Mouse (Mus musculus) hindbrain, embryonic 14.5 days (tissue): ENCODE results near the gene Atg5. TPM values are rescaled to one million over a fixed set of nuclear protein-coding genes. Genes with fewer than 3 reads are reported as not detected.

Experiments
- ATAC-seq: fragments of 200-750 bp; cut with Nextera tagmentation; 2 replicates; pipeline ENCODE4 v1.8.0; 2017; ENCODE audit warnings: moderate number of reproducible peaks, mild to moderate bottlenecking, moderate TSS enrichment, moderate library complexity; ENCODE audit not compliant: low FRiP score
- DNase-seq: peaks from one replicate; pipeline ENCODE4 v3.0.0-alpha.2; 2015; ENCODE audit warnings: low spot score
- H3K27ac ChIP-seq: fragments of 300-500 bp; sonication (generic); 2 replicates; pipeline ENCODE4 v1.5.1; 2014; ENCODE audit warnings: mild to moderate bottlenecking, moderate library complexity
- H3K27me3 ChIP-seq: fragments of 300-500 bp; sonication (generic); 2 replicates; pipeline ENCODE4 v1.6.1; 2014; ENCODE audit warnings: mild to moderate bottlenecking, low read length, mixed read lengths; ENCODE audit not compliant: control insufficient read depth, insufficient read depth
- H3K36me3 ChIP-seq: fragments of 300-500 bp; sonication (generic); replicated peaks from 2 replicates; pipeline ENCODE4 v1.6.1; 2014; ENCODE audit not compliant: control insufficient read depth, insufficient read depth
- H3K4me1 ChIP-seq: fragments of 300-500 bp; sonication (generic); replicated peaks from 2 replicates; pipeline ENCODE4 v1.6.1; 2014; ENCODE audit warnings: antibody characterized with exemption, low read length, mixed read lengths; ENCODE audit not compliant: control insufficient read depth, insufficient read depth
- H3K4me2 ChIP-seq: fragments of 300-500 bp; sonication (generic); replicated peaks from 2 replicates; pipeline ENCODE4 v1.6.1; 2014; ENCODE audit warnings: mild to moderate bottlenecking, moderate library complexity
- H3K4me3 ChIP-seq: fragments of 300-500 bp; sonication (generic); replicated peaks from 2 replicates; pipeline ENCODE4 v1.5.1; 2014; ENCODE audit warnings: mild to moderate bottlenecking, low read length
- H3K9ac ChIP-seq: fragments of 300-500 bp; sonication (generic); 2 replicates; pipeline ENCODE4 v1.6.1; 2014
- H3K9me3 ChIP-seq: fragments of 300-500 bp; sonication (generic); 2 replicates; pipeline ENCODE4 v1.6.1; 2016; ENCODE audit warnings: low read length; ENCODE audit not compliant: control insufficient read depth
- WGBS: fragments of 180-500 bp; shearing (Covaris S2); extraction: QIAGEN DNeasy Blood & Tissue Kit; methylation state at CpG from one replicate; pipeline ENCODE4 v1.1.7; 2014; 5-methylcytosine and 5-hydroxymethylcytosine counted together
- polyA plus RNA-seq: library from polyadenylated mRNA; unstranded; fragments of >200 nt; fragmentation: Nextera tagmentation; extraction: Ambion mirVana; gene quantifications from 2 replicates; pipeline ENCODE4 v1.2.1, GENCODE M21; 2014

The Atg5 gene
- polyA plus RNA-seq, 1 experiment from 2014 or later: 41.6 TPM

- Histone ChIP-seq H3K27ac (no peak overlapping the region), H3K4me2 (no peak overlapping the region), H3K4me1 (0 out of 2 replicates have a peak, but pooled peaks cover 4% of the 10 kb centered on the region), H3K4me3 (no peak overlapping the region), H3K27me3 (no peaks in the 10 kb centered on the region), H3K36me3 (no peaks in the 10 kb centered on the region), H3K9ac (no peak overlapping the region), H3K9me3 (no peaks in the 10 kb centered on the region)
- whole genome bisulfite sequencing: 97% methylated on average over 5 of the region's 5 CpGs
- no peak for DNase-seq
- no peak for ATAC-seq
Observed at GRCm38 (mm10) chr10:44356625-44357024, 88.5 kb downstream of the Atg5 start.

DNA sequence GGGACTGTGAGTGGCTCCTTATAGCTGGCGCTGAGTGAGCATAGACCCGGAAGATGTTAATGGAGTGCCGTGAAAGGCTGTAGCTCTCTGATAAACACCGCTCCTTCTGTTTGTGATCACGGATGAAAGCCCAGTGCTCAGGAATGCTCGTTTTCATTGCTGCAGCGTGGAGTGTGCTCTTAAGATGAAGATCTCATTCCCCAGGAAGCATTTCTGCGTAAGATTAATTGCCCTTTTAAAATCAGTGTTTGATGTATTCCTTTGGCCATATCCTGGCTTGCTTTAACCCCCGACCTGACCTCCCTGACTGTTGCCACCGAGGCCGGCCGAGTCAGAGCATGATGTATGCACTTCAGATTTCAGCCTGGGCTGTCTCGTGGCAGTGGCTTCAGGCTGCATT, 89.2 kb downstream of the Atg5 start:
- 26% methylated on average over 13 of the region's 13 CpGs for WGBS
- H3K9me3 ChIP-seq: no peaks in the 10 kb centered on the region
- ATAC-seq (no peak), DNase-seq (no peak)
- no peaks in the 10 kb centered on the region for H3K36me3 ChIP-seq
- H3K9ac ChIP-seq: no peak overlapping the region
- no peak overlapping the region for H3K4me3 ChIP-seq
- H3K4me2 ChIP-seq: no peak overlapping the region
- no peaks in the 10 kb centered on the region for H3K27me3 ChIP-seq
- no peak overlapping the region for H3K27ac ChIP-seq
- 0 out of 2 replicates have a peak, but pooled peaks cover 4% of the 10 kb centered on the region for H3K4me1 ChIP-seq

DNA sequence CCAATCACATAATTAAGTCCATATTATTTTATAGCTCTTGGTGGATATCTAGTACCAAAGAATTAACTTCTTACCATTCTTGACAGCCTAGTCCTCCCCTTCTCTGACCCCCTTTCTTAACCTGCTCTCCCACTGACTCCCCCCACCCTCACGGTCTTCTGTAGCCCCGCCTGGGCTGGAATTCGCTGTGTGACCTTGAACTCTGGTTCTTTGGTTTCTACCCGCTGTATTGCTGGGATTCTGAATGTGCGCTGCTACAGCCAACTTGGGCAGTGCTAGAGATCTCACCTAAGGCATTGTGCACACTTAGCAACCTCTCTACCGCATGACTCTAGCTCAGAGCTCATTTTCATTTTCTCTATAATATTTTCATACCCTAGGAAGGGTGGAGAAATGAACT, 90.7 kb downstream of the Atg5 start:
- Histone ChIP-seq H3K9me3 (no peaks in the 10 kb centered on the region), H3K4me2 (no peak overlapping the region), H3K9ac (no peak overlapping the region), H3K27ac (no peak overlapping the region), H3K36me3 (0 out of 2 replicates have a peak, but pooled peaks cover 3% of the 10 kb centered on the region), H3K4me1 (0 out of 2 replicates have a peak, but pooled peaks cover 4% of the 10 kb centered on the region), H3K4me3 (no peak overlapping the region), H3K27me3 (no peaks in the 10 kb centered on the region)
- no peak for DNase-seq
- no peak for ATAC-seq
- 89% methylated on average over 6 of the region's 6 CpGs for whole genome bisulfite sequencing

- 0 out of 2 replicates have a peak, but pooled peaks cover 4% of the 10 kb centered on the region for H3K4me1 ChIP-seq
- H3K27me3 ChIP-seq: no peaks in the 10 kb centered on the region
- 0 out of 2 replicates have a peak, but pooled peaks cover 3% of the 10 kb centered on the region for H3K36me3 ChIP-seq
- no peak overlapping the region for H3K27ac ChIP-seq
- no peak overlapping the region for H3K4me3 ChIP-seq
- ATAC-seq (no peak), DNase-seq (no peak)
- H3K4me2 ChIP-seq: no peak overlapping the region
- H3K9me3 ChIP-seq: no peaks in the 10 kb centered on the region
- 83% methylated on average over 11 of the region's 11 CpGs for WGBS
- H3K9ac ChIP-seq: no peak overlapping the region
Observed at GRCm38 (mm10) chr10:44360632-44361031, 92.5 kb downstream of the Atg5 start.

GRCm38 (mm10) chr10:44362435-44362834, 94.3 kb downstream of the Atg5 start:
- Histone ChIP-seq H3K4me2 (no peak overlapping the region), H3K36me3 (peaks cover 3% of the 10 kb centered on the region; the same call in 1 of the 2 replicates), H3K4me1 (no peaks in the 10 kb centered on the region), H3K9me3 (no peaks in the 10 kb centered on the region), H3K4me3 (no peak overlapping the region), H3K27ac (no peak overlapping the region), H3K27me3 (no peaks in the 10 kb centered on the region), H3K9ac (no peak overlapping the region)
- 91% methylated on average over 5 of the region's 5 CpGs for WGBS
- DNase-seq (no peak), ATAC-seq (no peak)

DNA sequence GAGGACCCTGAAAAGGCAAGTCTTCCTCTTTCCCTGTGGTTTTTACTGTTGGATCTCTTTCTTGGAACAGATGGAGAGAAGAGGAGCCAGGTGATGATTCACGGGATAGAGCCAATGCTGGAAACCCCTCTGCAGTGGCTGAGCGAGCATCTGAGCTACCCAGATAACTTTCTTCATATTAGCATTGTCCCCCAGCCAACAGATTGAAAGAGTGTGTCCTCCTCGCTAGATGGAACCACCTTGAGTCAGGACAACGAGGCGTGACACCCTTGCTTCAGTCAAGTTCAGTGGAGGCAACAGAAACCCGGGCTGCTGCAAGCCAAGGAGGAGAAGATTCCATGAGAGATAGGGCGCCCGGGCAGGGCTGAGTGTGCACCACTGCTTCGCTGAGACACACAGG, 94.7 kb downstream of the Atg5 start:
- Histone ChIP-seq H3K27ac (no peak overlapping the region), H3K4me3 (no peak overlapping the region), H3K9me3 (no peaks in the 10 kb centered on the region), H3K9ac (no peak overlapping the region), H3K4me2 (no peak overlapping the region), H3K27me3 (no peaks in the 10 kb centered on the region), H3K4me1 (no peaks in the 10 kb centered on the region), H3K36me3 (peaks cover 3% of the 10 kb centered on the region; the same call in 1 of the 2 replicates)
- ATAC-seq: no peak
- WGBS: 84% methylated on average over 9 of the region's 9 CpGs
- no peak for DNase-seq

DNA sequence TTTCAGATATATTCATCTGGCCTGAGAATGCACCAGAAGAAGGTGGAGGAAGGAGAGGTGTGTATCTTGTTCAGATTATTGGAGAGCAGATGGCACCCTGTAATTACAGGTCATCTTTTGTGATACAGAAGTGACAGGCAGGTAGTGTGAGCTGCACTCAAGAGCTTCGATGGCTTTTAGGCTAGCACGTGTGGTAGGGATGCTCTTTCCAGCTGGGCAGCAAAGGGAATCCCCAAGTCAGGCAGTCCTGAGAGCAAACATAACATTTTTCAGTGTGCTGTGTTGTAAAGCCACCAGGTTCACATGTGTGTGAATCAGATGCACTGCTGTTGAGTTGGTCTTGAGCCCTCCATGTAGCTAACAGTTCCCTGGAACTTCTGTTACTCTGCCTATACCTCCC, 98.0 kb downstream of the Atg5 start:
- Histone ChIP-seq H3K4me3 (no peak overlapping the region), H3K9ac (no peak overlapping the region), H3K4me1 (no peaks in the 10 kb centered on the region), H3K36me3 (peaks cover 3% of the 10 kb centered on the region; the same call in 1 of the 2 replicates), H3K4me2 (no peak overlapping the region), H3K27me3 (no peaks in the 10 kb centered on the region), H3K27ac (no peak overlapping the region), H3K9me3 (no peaks in the 10 kb centered on the region)
- ATAC-seq (no peak), DNase-seq (no peak)
- 83% methylated on average over 2 of the region's 2 CpGs for WGBS

DNA sequence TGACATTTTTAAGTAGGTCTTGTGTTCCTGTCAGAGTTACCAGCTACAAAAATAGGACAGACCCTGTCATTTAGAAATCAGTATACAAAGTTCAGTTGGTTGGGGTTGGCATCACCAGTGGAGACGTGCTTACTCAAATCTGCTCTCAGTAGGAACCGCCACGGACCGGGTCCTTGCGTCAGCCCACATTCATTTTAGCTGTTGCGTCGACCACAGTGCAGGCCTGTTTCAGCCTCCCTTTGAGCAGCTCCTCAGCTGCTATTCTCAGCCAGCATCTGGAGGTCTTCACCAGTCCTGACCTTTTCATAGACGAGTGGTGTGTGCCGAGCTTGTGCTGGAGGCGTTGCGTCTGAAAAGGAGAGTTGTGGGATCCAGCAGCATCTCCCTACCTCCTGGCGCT, 98.9 kb downstream of the Atg5 start:
- Histone ChIP-seq H3K9ac (no peak overlapping the region), H3K36me3 (peaks cover 3% of the 10 kb centered on the region; the same call in 1 of the 2 replicates), H3K4me2 (no peak overlapping the region), H3K27ac (no peak overlapping the region), H3K4me3 (no peak overlapping the region), H3K27me3 (no peaks in the 10 kb centered on the region), H3K9me3 (no peaks in the 10 kb centered on the region), H3K4me1 (no peaks in the 10 kb centered on the region)
- no peak for DNase-seq
- no peak for ATAC-seq
- WGBS: 86% methylated on average over 12 of the region's 12 CpGs

DNA sequence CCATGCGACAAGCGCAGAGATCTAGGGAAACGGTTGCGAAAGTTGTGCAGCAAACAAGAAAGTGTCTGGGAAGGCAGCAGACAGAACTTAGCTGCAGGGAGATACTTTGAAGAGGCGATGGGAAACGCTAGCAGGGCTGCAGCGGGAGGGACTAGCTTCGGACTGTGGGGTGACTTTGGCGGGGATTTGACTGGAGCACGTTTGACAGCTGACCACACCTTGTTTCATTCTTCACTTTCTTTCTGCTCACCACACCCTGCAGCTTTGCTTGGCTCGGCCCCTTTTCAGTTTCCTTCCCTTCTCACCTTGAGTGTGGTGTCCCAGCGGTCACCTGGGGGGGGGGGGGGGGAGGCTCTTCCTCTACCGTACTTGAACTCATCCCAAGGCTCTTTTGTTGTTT, 100.4 kb downstream of the Atg5 start:
- Histone ChIP-seq H3K4me2 (no peak overlapping the region), H3K27me3 (no peaks in the 10 kb centered on the region), H3K4me1 (no peaks in the 10 kb centered on the region), H3K27ac (no peak overlapping the region), H3K9ac (no peak overlapping the region), H3K36me3 (no peaks in the 10 kb centered on the region; the same call in 1 of the 2 replicates), H3K9me3 (no peaks in the 10 kb centered on the region), H3K4me3 (no peak overlapping the region)
- DNase-seq: no peak
- 73% methylated on average over 12 of the region's 13 CpGs for WGBS
- no peak for ATAC-seq

DNA sequence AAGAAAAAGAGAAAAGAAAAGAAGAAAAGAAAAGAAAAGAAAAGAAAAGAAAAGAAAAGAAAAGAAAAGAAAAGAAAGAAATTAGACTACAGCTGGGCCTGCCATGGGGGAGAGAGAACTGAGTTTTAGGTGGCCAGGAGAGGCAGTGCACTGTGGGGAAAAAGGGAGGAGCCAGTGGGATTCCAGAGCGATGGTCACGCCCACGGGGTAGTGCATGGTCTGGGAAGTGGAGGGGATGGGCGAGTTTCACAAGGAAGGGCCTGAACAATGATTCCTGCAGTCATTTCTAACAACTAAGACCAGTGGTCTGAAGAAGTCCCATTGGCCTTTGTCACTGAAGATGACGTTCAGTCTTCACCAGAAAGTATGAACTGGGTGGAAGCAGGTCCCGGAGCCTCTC, 102.5 kb downstream of the Atg5 start:
- Histone ChIP-seq H3K4me2 (no peak overlapping the region), H3K4me3 (no peak overlapping the region), H3K4me1 (no peaks in the 10 kb centered on the region), H3K36me3 (no peaks in the 10 kb centered on the region; the same call in 1 of the 2 replicates), H3K27me3 (no peaks in the 10 kb centered on the region), H3K27ac (no peak overlapping the region), H3K9me3 (no peaks in the 10 kb centered on the region), H3K9ac (no peak overlapping the region)
- ATAC-seq (no peak), DNase-seq (no peak)
- WGBS: 57% methylated on average over 6 of the region's 6 CpGs
